Mouse (Mus musculus) cerebellum, adult 2 months (tissue): ENCODE data around the gene Mybpc2.

Experiments
- CTCF ChIP-seq: fragments of 200-500 bp; IDR thresholded peaks from 2 replicates; pipeline ENCODE4 v1.5.1; 2011; ENCODE audit warnings: low read depth, mild to moderate bottlenecking, control low read depth, low read length, moderate library complexity, borderline replicate concordance; ENCODE audit not compliant: insufficient read depth
- POLR2A ChIP-seq: fragments of 200-500 bp; IDR thresholded peaks from 2 replicates; pipeline ENCODE4 v1.6.1; 2011; ENCODE audit warnings: low read length, control low read depth, borderline replicate concordance; ENCODE audit not compliant: insufficient read depth

DNA sequence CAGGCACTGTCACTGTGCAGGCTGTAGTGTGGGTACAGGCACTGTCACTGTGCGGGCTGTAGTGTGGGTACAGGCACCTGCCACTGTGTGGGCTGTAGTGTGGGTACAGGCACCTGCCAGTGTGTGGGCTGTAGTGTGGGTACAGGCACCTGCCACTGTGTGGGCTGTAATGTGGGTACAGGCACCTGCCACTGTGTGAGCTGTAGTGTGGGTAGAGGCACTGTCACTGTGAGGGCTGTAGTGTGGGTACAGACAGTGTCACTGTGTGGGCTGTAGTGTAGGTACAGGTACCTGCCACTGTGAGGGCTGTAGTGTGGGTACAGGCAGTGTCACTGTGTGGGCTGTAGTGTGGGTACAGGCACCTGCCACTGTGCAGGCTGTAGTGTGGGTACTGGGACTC is 40.3 kb downstream of the Mybpc2 start:
- TF ChIP-seq POLR2A (no peak), CTCF (no peak)
